8 mouse cellular contexts compared by ENCODE assay signal in the genomic region with DNA sequence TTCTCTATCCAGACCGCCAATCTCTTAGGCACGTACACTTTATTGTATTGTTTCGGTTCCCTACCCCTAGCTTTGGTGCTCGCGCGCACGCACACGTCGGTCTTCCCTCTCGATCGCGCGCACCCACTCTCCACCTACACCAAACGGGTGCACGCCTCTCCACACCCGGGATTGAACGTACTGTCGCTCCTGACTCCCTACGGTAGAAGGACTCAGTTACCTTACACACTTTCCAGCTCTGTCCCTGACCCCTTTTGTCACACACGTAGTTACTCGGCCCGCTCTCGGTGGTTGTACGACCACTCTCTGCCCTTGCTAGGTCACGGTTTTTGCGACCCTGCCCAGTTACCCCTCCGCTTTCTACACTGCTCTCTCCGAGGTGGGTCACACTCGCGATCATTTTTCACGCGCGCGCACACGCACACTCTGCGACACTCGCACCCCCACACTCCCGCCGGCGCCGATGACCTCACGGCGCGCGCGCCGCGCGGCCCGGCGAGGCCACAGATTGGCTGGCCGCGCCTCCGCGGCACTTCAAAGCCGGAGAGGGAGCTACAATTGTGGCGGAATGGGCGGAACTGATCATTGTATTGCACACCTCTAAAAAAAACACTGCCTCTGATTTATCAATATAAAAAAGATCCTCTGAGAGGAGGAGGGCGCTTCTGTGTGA. TPM values are rescaled to one million over a fixed set of nuclear protein-coding genes. Genes with fewer than 3 reads are reported as not detected.
DNase-seq lines count a peak whose midpoint lies in the region; ATAC-seq lines count a peak whose summit lies in the region.

No protein-coding gene starts in this region.

- no peak overlapping the region for H3K9ac ChIP-seq in liver, embryonic 16.5 days (ENCODE audit: low read depth, low read length)
- H3K9ac ChIP-seq in neural tube, embryonic 15.5 days (replicated peaks) = no peak overlapping the region

- no peaks in the 10 kb centered on the region for H3K36me3 ChIP-seq in liver, embryonic 16.5 days (ENCODE audit: control insufficient read depth, insufficient read depth)
- no peaks in the 10 kb centered on the region for H3K36me3 ChIP-seq in neural tube, embryonic 15.5 days

- H3K4me2 ChIP-seq in liver, embryonic 16.5 days (ENCODE audit: low read depth, low read length) = peak overlapping the region; percentile 71
- H3K4me2 ChIP-seq in neural tube, embryonic 15.5 days = peak overlapping the region; percentile 55

- H3K4me1 ChIP-seq in liver, embryonic 16.5 days (ENCODE audit: control insufficient read depth, low read depth, low read length) = no peaks in the 10 kb centered on the region; the same call in none of the 2 replicates
- H3K4me1 ChIP-seq in neural tube, embryonic 15.5 days = peaks cover 30% of the 10 kb centered on the region

- H3K4me3 ChIP-seq in liver, embryonic 16.5 days (ENCODE audit: low read depth, low read length) = peak overlapping the region; percentile 47
- peak overlapping the region; percentile 39 for H3K4me3 ChIP-seq in neural tube, embryonic 15.5 days (replicated peaks)

- WGBS in liver, embryonic 16.5 days (ENCODE audit: insufficient replicate concordance) = under 1% methylated on average over 59 of the region's 59 CpGs
- under 1% methylated on average over 59 of the region's 59 CpGs for WGBS in neural tube, embryonic 15.5 days

- H3K9me3 ChIP-seq in liver, embryonic 16.5 days (replicated peaks; ENCODE audit: control insufficient read depth, low read length) = no peaks in the 10 kb centered on the region
- H3K9me3 ChIP-seq in neural tube, embryonic 15.5 days (replicated peaks) = no peaks in the 10 kb centered on the region

- no peak overlapping the region for H3K27ac ChIP-seq in liver, embryonic 16.5 days (ENCODE audit: low read length)
- no peak overlapping the region for H3K27ac ChIP-seq in neural tube, embryonic 15.5 days (replicated peaks)

- DNase-seq in cerebellum, adult 9-11 months = peak; percentile 5
- DNase-seq in cerebellum, adult 18-20 months = no peak
- DNase-seq in thymus, postnatal 4 days = peak; percentile 55
- no peak for DNase-seq in thymus, postnatal 25 days
- DNase-seq in heart, postnatal 4 days = peak; percentile 38
- no peak for DNase-seq in urinary bladder, adult 18-20 months (ENCODE audit: low spot score in 2 of 2)

- peak; percentile 13; the same call in 1 of the 2 replicates for ATAC-seq in liver, embryonic 16.5 days (ENCODE audit: low read depth)
- peak; percentile 59; the same call in 1 of the 2 replicates for ATAC-seq in neural tube, embryonic 15.5 days (ENCODE audit: low FRiP score)

- H3K27me3 ChIP-seq in liver, embryonic 16.5 days (ENCODE audit: control insufficient read depth, insufficient read depth, low read depth, low read length) = peaks cover 82% of the 10 kb centered on the region
- H3K27me3 ChIP-seq in neural tube, embryonic 15.5 days (replicated peaks) = peaks cover 74% of the 10 kb centered on the region

RNA-seq across cellular contexts. Expression of a gene that starts 0.7 kb away (rescaled TPM):
- total RNA-seq in heart, postnatal 4 days (2021) = not detected
- not detected in 2 replicates for polyA plus RNA-seq in liver, embryonic 16.5 days (2015; fragmentation: Nextera tagmentation; extraction: Ambion mirVana)
- polyA plus RNA-seq in neural tube, embryonic 15.5 days (2015; fragmentation: Nextera tagmentation; extraction: Ambion mirVana) = 3.4 and 4.0 TPM in 2 replicates

Comparison
In these comparisons a context has a peak if more than half of its experiments do, and no peak if none do; other contexts are left out.
1. DNase-seq: peak in cerebellum, adult 9-11 months (single experiment), thymus, postnatal 4 days (single experiment) and heart, postnatal 4 days (single experiment); none in cerebellum, adult 18-20 months (0 of 2), thymus, postnatal 25 days (single experiment) and urinary bladder, adult 18-20 months (0 of 2).